Mouse (Mus musculus): ENCODE results near the gene Sfmbt1.

DNA sequence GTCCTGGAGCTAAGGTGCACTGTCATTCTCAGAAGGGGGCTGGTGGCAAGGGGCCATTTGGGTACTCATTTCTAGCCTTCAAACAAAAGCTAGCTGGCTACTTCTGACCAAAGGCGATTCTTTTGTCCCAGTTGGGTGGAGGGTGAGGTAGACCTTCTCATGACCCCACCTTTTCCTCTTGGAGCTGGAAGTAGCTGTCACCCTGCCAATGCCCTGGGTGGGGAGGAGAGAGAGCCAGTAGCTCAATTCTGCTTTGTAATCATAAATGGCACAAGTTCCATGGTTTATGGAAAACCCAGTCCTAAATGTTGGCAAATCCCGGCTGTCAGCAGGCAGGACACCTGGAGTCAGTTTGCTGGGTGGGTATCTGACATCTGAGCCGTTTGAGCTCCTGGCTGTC lies 48.6 kb upstream of the Sfmbt1 start:
- no peak for TF ChIP-seq EP300 (IDR thresholded peaks at IDR 0.05; ENCODE audit: low read depth)
- TF ChIP-seq CTCF (IDR thresholded peaks at IDR 0.05; ENCODE audit: low read depth) = no peak

All from liver, embryonic 14.5 days (tissue).